Mouse (Mus musculus): ENCODE results near the gene Catspere2. TPM values are rescaled to one million over a fixed set of nuclear protein-coding genes. Genes with fewer than 3 reads are reported as not detected.
A peak's percentile ranks its signal among the peaks of the same experiment; 100 is the strongest.
"Not testable (repeated sequence)": the region's sequence is repeated elsewhere in the genome, so short reads cannot be mapped to it uniquely, and the experiment has no call there.

The Catspere2 gene
- polyA plus RNA-seq (2016; fragmentation: Nextera tagmentation; extraction: Ambion mirVana), result 0.12 and 0.29 TPM in 2 replicates

DNA sequence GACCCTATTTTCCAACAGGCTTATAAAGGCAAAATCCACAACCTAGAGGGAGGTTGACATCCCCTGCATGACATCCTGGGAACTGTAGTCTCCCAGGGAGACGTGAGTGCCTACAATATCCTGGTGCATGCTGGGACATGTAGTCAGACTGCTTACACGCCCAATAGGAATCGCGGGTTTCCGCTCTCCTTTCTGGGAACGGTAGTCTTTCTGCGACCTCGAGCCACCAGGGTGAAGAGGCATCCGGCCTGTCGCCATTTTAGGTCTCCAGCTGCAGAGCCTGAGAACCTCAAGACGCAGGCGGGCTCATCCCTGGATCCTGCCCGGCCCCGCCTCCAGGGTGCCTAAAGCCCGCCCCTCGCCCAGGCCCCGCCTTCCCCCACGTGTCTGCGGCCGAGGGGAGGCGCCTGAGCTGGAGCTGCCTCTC is at the start of gene Catspere2:
Gene Catspere2, plus strand, starts transcription at position 400 of the 427 bp plus-strand sequence.
- peak within 1 kb of the TSS; percentile 72 for H3K4me2 ChIP-seq
- H3K4me3 ChIP-seq, result peak within 1 kb of the TSS; percentile 82
- H3K36me3 ChIP-seq; H3K27me3 ChIP-seq (replicated peaks); H3K9me3 ChIP-seq (replicated peaks); H3K4me1 ChIP-seq (replicated peaks): not testable (repeated sequence)
- peak within 1 kb of the TSS; percentile 73 for H3K9ac ChIP-seq
- peak; percentile 99 for ATAC-seq (ENCODE audit: insufficient number of reproducible peaks, low FRiP score)
- 0 out of 2 replicates have a peak within 1 kb of the TSS, but pooled peaks have one; percentile 38 for H3K27ac ChIP-seq (ENCODE audit: poor library complexity, severe bottlenecking)
- 1% methylated on average over 21 of the region's 21 CpGs for WGBS

- not testable (repeated sequence) for ATAC-seq (ENCODE audit: insufficient number of reproducible peaks, low FRiP score); H3K9ac ChIP-seq; H3K27ac ChIP-seq (ENCODE audit: poor library complexity, severe bottlenecking); H3K9me3 ChIP-seq (replicated peaks); H3K27me3 ChIP-seq (replicated peaks); H3K4me1 ChIP-seq (replicated peaks); H3K36me3 ChIP-seq; H3K4me2 ChIP-seq; H3K4me3 ChIP-seq
- WGBS, result 2% methylated on average over 3 of the region's 4 CpGs
Observed at GRCm38 (mm10) chr1:177940422-177940977, 42.7 kb upstream of the Catspere2 start.

DNA sequence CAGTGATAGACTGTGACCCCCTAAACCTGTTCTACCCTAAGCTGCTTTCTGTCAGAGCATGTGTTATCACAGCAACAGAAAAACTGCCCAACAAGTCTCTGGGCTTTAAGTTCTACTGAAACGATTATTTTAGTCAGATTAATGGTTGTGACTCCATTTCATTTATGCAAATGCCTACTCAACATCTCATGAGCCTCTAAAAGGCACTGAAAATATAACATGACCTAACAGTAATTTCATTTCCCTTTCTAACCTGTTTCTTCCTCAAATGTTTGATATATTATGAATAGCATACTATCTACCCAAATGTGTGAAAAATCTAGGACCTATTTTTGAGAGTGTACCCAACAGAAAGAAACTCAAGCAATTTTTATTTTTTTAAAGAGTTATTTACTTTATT is 1.9 kb upstream of the Catspere2 start:
- Histone ChIP-seq H3K36me3 (no peaks in the 10 kb centered on the region), H3K9me3 (replicated peaks) (no peaks in the 10 kb centered on the region), H3K9ac (no peak overlapping the region), H3K27ac (ENCODE audit: poor library complexity, severe bottlenecking) (no peak overlapping the region), H3K27me3 (replicated peaks) (no peaks in the 10 kb centered on the region), H3K4me3 (no peak overlapping the region), H3K4me2 (no peak overlapping the region), H3K4me1 (replicated peaks) (peaks cover 4% of the 10 kb centered on the region)
- no peak for ATAC-seq (ENCODE audit: insufficient number of reproducible peaks, low FRiP score)
- WGBS, result 65% methylated on average over 1 of the region's 1 CpGs

DNA sequence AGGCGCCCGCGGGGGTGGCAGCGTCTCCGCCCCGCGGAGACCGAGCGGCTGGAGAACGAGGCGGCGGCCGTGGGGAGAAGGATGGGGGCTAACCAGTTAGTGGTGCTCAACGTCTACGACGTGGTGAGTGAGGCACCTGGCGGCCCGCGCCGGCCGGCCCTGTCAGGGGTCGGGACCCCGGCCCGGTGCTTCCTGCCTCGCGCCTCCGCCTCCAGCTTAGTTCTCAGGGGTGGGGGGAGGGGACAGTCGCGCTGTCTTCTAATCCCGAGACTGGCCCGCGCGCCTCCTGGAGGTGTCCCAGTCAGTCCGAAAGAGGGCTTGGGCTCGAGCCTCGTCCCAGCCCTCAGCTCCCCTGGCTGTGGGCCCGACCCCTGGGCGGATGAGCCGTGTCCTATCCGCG is 359 bp downstream of the Catspere2 start:
- H3K4me1 ChIP-seq (replicated peaks); H3K9me3 ChIP-seq (replicated peaks); H3K27me3 ChIP-seq (replicated peaks); H3K36me3 ChIP-seq: not testable (repeated sequence)
- Histone ChIP-seq H3K4me2 (peak overlapping the region; percentile 72), H3K9ac (peak overlapping the region; percentile 73), H3K4me3 (peak overlapping the region; percentile 82), H3K27ac (ENCODE audit: poor library complexity, severe bottlenecking) (0 out of 2 replicates have a peak overlapping the region, but pooled peaks have one; percentile 38)
- WGBS, result under 1% methylated on average over 26 of the region's 41 CpGs
- peak; percentile 57 for ATAC-seq (ENCODE audit: insufficient number of reproducible peaks, low FRiP score)

- Histone ChIP-seq H3K27ac (ENCODE audit: poor library complexity, severe bottlenecking) (no peak overlapping the region), H3K36me3 (no peaks in the 10 kb centered on the region), H3K9ac (no peak overlapping the region), H3K4me1 (replicated peaks) (peaks cover 4% of the 10 kb centered on the region), H3K27me3 (replicated peaks) (no peaks in the 10 kb centered on the region), H3K9me3 (replicated peaks) (no peaks in the 10 kb centered on the region), H3K4me2 (peak overlapping the region; percentile 46), H3K4me3 (0 out of 2 replicates have a peak overlapping the region, but pooled peaks have one; percentile 10)
- no peak for ATAC-seq (ENCODE audit: insufficient number of reproducible peaks, low FRiP score)
- 62% methylated on average over 9 of the region's 9 CpGs for WGBS
Observed at GRCm38 (mm10) chr1:177984206-177984605, 983 bp downstream of the Catspere2 start.

DNA sequence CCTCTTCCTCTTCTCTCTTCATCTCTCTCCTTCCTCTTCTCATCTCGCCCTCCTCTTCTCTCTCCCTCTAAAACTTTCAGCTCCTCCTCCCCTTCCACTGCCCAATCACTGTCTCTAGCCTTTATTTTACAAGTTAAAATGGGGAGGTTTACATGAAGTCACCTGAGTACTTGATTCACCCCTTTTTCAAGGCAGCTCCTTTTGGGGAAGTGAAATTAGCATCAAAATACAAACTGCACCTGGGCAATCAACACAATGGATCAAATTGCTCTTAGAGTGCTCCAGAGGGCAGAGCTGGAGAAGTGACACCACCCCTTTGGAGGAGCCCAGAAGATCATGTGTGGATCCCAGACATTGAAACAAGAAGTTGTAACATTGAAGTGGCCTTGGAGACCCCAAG is 4.3 kb downstream of the Catspere2 start:
- H3K4me2 ChIP-seq; H3K4me3 ChIP-seq; H3K9me3 ChIP-seq (replicated peaks); H3K4me1 ChIP-seq (replicated peaks); H3K27ac ChIP-seq (ENCODE audit: poor library complexity, severe bottlenecking); H3K36me3 ChIP-seq; ATAC-seq (ENCODE audit: insufficient number of reproducible peaks, low FRiP score); H3K27me3 ChIP-seq (replicated peaks); H3K9ac ChIP-seq: not testable (repeated sequence)
- 71% methylated on average over 1 of the region's 1 CpGs for whole genome bisulfite sequencing

GRCm38 (mm10) chr1:178072798-178073197 is 89.6 kb downstream of the Catspere2 start:
- not testable (repeated sequence) for H3K27me3 ChIP-seq (replicated peaks); H3K36me3 ChIP-seq; H3K27ac ChIP-seq (ENCODE audit: poor library complexity, severe bottlenecking); ATAC-seq (ENCODE audit: insufficient number of reproducible peaks, low FRiP score); H3K9me3 ChIP-seq (replicated peaks); H3K4me3 ChIP-seq; H3K4me1 ChIP-seq (replicated peaks); H3K9ac ChIP-seq; H3K4me2 ChIP-seq
- 50% methylated on average over 4 of the region's 4 CpGs for WGBS

DNA sequence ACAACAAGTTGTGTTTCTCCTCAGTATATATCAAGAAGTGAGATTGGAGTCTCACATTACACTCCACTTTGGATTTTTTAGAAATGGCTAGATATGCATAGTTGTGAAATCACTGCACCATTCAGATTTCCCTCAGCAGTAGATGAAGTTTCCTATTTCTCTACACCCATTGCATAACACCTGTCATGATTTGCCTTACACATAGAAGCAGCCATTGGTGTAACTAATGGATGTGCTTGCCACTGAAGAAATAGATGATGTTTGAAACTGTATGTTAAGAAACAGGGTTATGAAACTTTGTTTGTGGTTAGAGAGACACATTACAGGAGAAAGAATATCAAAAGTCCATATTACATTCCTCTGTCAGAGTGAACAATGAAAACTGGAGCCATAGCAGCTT is 114.6 kb downstream of the Catspere2 start:
- not testable (repeated sequence) for H3K4me1 ChIP-seq (replicated peaks); H3K9me3 ChIP-seq (replicated peaks); H3K27me3 ChIP-seq (replicated peaks); H3K9ac ChIP-seq; H3K4me2 ChIP-seq; H3K27ac ChIP-seq (ENCODE audit: poor library complexity, severe bottlenecking); H3K4me3 ChIP-seq; H3K36me3 ChIP-seq; ATAC-seq (ENCODE audit: insufficient number of reproducible peaks, low FRiP score)

DNA sequence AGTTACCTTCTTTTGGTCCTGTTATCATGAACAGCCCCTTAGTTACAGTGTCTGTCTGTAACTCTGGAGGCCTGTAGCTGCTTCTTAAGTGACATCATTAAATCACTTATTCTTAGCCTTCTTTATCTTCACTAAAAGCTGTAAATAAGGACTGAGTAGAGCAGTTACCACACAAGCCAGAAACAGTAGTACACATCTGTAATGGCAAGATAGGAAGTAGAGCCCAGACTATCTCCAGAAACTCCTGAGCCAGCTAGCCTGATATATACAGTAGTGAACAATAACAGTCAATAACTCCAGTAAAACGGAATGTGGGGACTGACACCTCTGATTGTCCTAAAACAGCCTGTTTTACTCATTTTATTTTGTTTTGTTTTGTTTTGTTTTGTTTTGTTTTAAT is 125.3 kb downstream of the Catspere2 start:
- 50% methylated on average over 1 of the region's 1 CpGs for WGBS
- H3K9ac ChIP-seq; H3K27ac ChIP-seq (ENCODE audit: poor library complexity, severe bottlenecking); H3K36me3 ChIP-seq; H3K4me3 ChIP-seq; H3K4me1 ChIP-seq (replicated peaks); ATAC-seq (ENCODE audit: insufficient number of reproducible peaks, low FRiP score); H3K9me3 ChIP-seq (replicated peaks); H3K27me3 ChIP-seq (replicated peaks); H3K4me2 ChIP-seq: not testable (repeated sequence)

DNA sequence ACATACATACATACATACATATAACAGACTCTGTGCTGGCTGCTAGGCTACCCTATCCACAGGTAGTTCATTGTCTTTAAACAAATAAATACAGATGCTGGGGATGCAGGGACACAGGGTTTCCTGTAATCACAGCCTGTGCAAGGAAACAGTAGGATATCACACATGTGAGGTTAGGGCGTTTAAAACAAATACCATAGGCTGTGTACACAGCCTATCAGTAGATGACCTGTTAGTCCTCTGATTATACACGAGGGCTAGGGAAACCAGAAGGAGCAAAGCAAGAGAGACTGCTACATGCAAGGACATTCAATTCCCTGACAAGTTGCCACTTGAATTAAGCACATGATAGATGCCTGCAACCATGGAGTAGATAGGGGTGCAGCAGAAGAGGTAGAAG is 139.0 kb downstream of the Catspere2 start:
- H3K9ac ChIP-seq, result not testable (repeated sequence)

GRCm38 (mm10) chr1:178134288-178134687 is 151.1 kb downstream of the Catspere2 start:
- H3K4me1 ChIP-seq (replicated peaks), result no peaks in the 10 kb centered on the region
- no peak for ATAC-seq (ENCODE audit: insufficient number of reproducible peaks, low FRiP score)
- H3K27me3 ChIP-seq (replicated peaks), result no peaks in the 10 kb centered on the region
- H3K9me3 ChIP-seq (replicated peaks), result no peaks in the 10 kb centered on the region
- no peak overlapping the region for H3K4me3 ChIP-seq
- no peaks in the 10 kb centered on the region for H3K36me3 ChIP-seq
- H3K27ac ChIP-seq (ENCODE audit: poor library complexity, severe bottlenecking), result no peak overlapping the region
- no peak overlapping the region for H3K9ac ChIP-seq
- H3K4me2 ChIP-seq, result no peak overlapping the region
- 89% methylated on average over 12 of the region's 12 CpGs for WGBS

More for the DNA sequence above, 139.0 kb downstream of the Catspere2 start:
- not testable (repeated sequence) for H3K36me3 ChIP-seq; H3K4me2 ChIP-seq; H3K27me3 ChIP-seq (replicated peaks); H3K4me3 ChIP-seq; H3K9me3 ChIP-seq (replicated peaks); H3K4me1 ChIP-seq (replicated peaks); ATAC-seq (ENCODE audit: insufficient number of reproducible peaks, low FRiP score); H3K27ac ChIP-seq (ENCODE audit: poor library complexity, severe bottlenecking)
- 28% methylated on average over 2 of the region's 2 CpGs for WGBS

DNA sequence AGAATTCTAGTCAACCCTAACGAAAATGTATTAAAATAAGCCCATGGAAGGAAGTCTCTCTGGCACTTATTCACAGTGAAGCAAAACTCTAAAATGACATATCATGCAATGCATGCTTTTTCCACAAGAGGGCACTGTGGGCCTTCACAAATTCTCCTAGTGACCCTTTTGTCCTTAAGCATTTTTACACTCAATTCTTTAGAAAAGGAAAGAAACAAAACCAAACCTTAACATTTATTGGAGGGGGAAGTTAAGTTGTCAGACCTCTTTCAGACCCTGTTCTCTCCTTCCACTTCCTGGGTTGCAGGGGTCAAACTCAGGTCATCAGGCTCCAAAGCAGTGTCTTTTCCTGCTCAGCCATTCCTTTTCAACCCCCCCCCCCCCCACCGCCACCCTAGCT is 163.3 kb downstream of the Catspere2 start:
- not testable (repeated sequence) for ATAC-seq (ENCODE audit: insufficient number of reproducible peaks, low FRiP score); H3K36me3 ChIP-seq; H3K4me1 ChIP-seq (replicated peaks); H3K4me3 ChIP-seq; H3K27ac ChIP-seq (ENCODE audit: poor library complexity, severe bottlenecking); H3K9ac ChIP-seq; H3K9me3 ChIP-seq (replicated peaks); H3K4me2 ChIP-seq; H3K27me3 ChIP-seq (replicated peaks)
- 7% methylated on average over 2 of the region's 2 CpGs for whole genome bisulfite sequencing
